Mouse (Mus musculus) kidney, adult 8-10 months (tissue): ENCODE measurements at regions not wholly inside any gene's neighbourhood (a gene's known extent, or its start where the extent isn't known, plus 50 kb on each side); places are given as distances from the start of the nearest gene placed in this dataset.

Experiments used
- DNase-seq, 2 experiments: peaks; one replicate each; pipeline ENCODE4 v3.0.0; 2022

DNA sequence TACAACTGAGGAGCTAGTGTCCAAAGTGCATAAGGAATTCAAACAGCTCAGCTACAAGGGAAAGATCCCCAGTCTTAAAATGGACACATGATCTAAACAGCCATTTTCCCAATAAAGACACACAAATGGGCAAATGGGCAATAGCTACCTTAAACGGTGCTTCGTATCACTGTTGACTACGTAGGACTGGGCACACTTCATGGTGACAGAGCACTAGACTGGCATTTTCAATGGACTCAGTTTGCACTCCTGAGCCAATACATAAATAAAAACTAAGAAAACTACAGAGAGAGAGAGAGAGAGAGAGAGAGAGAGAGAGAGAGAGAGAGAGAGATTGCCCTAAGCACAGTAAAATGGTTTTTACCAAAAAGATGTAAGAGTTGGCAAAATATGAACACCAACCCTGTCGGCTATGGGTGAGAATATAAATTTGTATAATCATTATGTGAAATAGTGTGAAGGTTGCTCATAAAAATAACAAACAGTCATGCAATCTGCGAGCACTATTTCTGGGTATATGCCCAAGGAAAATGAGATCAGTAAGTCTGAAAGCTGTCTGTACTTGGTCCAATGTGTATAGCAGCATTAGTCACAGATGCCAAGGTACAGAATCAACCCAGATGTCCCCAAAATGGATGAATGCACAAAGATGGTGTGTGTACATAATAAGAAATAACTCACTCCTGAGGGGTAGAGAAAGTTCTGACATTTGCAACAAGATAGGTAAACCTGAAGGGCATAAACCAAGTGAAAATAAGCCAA is 312.9 kb upstream of the Clec14a start:
- DNase-seq = no peak

DNA sequence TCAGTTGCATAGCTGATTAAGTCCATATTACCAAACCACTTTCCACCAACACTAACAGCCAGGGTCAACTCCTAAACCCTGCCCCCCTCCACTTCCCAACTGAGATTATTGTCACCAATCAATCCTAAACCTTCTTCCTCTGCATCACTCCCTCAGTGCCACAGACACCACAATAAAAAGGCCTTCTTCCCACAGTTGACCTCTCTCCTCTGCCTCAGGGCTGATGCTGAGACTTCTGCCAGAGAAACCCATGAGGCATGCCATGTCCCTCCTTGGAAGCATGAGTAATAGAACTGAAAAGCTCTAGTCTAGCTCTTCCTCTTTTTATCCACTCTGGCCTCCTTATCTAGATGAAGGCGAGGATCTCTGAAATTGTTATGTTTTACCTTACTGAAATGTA is 300.0 kb upstream of the Clec14a start:
- DNase-seq = no peak

- DNase-seq = no peak
Observed at GRCm38 (mm10) chr12:58560840-58561239, 291.8 kb upstream of the Clec14a start.

- no peak for DNase-seq
Observed at GRCm38 (mm10) chr12:58559833-58560232, 290.7 kb upstream of the Clec14a start.

GRCm38 (mm10) chr12:58557261-58557660 is 288.2 kb upstream of the Clec14a start:
- DNase-seq = no peak

DNA sequence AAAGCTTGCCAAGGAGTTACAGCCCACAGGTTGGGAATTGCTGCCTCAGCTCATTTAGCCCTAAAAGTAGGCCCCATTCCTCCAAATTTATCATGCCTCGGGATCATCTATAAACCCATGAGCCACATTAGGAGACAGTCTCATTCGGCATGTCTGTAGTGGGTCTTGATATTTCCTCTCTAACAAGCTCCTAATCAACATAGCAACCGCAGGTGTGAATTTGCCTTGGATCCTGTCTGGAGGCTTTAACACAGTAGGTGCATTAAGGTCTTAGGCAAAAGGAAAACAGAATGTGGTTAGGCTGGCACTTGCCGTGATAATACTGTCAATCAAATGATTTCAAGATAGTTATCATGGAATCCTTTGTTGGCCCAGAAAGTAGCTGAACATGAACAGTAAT is 287.7 kb upstream of the Clec14a start:
- DNase-seq = no peak

DNA sequence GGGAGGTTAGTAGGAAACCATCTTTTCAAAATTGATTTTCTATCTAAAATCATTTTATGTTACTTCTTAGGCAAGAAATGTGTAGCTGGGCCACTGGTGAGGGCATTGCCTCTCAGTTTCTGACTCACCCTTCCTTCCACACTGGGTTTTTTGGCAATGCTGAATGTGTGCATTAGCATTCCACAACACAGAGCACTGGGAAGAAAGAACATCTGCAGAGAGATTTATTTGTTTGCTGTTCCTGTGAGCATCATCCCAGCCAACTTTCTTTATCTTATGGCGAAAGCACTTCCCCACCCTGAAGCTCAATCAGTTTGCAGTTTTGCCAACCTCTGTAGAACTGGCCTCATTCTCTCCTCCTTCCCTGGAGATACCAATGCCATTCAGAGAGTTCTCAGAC is 287.0 kb upstream of the Clec14a start:
- DNase-seq = no peak

DNA sequence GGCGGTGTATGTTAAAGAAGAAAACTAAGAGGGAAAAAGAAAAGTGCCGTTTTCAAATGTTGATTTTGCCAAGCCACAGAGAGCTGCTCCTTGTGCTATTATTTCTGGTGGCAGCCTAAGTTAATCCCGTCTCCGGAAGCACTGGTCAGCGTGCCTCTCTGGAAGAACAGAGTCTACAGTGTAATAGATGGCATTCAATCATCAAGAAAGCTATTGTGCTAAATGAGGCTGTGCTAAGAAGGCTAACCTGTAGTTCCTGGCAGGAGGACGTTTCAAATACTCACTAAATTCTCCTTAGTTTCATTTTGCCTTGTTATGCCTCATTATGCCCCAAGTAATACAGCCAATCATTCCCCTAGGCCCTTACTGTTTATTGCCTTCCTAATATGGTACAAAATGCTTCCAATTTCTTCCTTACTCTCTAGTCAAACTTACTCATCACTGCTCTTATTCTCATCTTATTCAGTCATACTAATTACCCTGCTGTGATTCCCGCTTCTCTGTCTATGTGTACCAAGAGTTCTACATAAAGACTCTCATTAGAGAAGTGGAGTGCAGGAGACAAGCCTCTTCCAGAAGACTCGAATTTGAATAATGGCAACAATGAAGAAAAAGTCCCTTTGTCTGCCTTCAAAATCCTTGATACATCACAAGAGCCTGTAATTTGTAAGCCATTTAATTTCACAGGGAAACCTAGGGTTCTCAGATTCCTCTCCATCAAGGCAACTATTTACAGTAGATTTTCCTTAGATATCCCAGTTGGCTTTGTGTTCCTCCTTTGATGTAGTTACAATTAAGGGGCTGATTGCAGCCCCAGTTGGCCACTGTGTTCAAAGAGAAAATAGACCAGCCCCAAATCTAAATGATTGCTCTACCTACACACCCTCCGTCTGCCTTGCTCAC is 282.0 kb upstream of the Clec14a start:
- no peak for DNase-seq

DNA sequence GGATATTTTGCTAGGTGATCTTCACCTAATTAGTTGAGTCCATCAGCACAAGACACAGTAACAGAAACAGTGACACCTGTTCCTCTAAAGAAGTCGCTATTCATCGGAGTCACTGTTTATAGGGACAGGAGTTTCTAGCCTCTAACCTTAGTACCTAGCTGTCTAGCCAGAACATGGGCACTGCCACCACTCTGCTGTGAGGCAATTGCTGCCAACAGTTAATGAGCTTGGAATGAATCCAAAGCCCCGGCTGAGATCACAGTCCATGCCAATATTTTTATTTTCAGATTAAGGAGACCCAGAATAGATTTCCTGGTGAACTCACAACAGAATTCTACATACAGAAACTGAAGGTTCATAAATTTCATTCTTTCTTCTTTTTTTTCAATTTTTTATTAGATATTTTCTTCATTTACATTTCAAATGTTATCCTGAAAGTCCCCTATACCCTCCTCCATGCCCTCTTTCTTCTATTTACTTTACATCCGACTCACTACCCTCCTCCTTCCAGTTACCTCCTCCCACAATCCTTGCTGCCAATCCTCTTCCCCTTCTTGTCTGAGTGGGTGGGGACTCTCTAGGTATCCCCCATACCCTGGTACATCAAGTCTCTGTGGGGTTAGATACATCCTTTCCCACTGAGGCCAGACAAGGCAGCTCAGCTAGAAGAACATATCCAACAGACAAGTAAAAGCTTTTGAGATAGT is 276.9 kb upstream of the Clec14a start:
- DNase-seq = peak; percentile 12 to 26

- no peak for DNase-seq
Observed at GRCm38 (mm10) chr12:58544862-58545261, 275.8 kb upstream of the Clec14a start.

DNA sequence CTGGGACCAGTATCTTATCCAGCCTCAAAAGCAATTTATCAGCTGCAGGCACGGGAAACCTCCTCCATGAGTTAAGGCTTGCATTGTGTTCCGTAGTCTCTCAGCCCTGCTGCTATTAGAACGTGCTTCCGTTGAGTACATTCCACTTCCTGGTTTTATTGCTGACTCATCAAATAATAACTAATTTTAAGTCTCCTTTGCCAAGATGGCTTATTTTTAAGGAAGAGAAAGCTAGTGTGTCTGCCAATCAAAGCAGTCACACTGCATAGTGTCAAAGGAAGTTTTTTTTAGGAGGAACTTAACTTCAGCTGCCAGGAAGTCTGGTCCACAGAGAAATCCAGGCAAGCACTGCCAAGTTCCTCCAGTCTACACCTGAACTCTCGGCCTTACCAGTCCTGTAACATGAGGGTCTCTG is 269.2 kb upstream of the Clec14a start:
- peak in 1 of 2 experiments; percentile 1 for DNase-seq

GRCm38 (mm10) chr12:58537833-58538232 is 268.7 kb upstream of the Clec14a start:
- no peak for DNase-seq

- DNase-seq = no peak
Observed at GRCm38 (mm10) chr12:58536381-58536992, 267.4 kb upstream of the Clec14a start.

GRCm38 (mm10) chr12:58530306-58530705 is 261.2 kb upstream of the Clec14a start:
- DNase-seq = no peak

- DNase-seq = no peak
Observed at GRCm38 (mm10) chr12:58516800-58517199, 247.7 kb upstream of the Clec14a start.

- no peak for DNase-seq
Observed at GRCm38 (mm10) chr12:58513951-58514350, 244.9 kb upstream of the Clec14a start.

DNA sequence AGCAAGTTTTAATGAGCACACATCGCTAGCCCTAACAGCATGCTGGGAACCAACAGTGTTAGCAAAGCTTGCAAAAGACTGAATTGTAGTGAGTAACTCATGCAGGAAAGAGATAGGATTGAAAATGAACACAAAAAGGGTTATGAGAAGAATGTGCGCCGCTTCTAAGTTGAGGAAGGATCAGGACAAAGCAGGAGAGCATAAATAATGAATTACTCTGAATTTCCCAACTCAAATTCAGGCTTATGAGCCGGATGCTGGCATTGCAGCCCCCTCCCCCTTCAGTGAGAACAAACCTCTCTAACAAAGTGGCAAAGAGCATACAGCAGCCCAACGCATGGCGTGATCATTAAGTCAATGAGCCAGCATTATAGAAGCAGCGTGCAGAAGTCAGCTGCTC is 243.6 kb upstream of the Clec14a start:
- DNase-seq = no peak

GRCm38 (mm10) chr12:58504283-58504682 is 235.2 kb upstream of the Clec14a start:
- no peak for DNase-seq

DNA sequence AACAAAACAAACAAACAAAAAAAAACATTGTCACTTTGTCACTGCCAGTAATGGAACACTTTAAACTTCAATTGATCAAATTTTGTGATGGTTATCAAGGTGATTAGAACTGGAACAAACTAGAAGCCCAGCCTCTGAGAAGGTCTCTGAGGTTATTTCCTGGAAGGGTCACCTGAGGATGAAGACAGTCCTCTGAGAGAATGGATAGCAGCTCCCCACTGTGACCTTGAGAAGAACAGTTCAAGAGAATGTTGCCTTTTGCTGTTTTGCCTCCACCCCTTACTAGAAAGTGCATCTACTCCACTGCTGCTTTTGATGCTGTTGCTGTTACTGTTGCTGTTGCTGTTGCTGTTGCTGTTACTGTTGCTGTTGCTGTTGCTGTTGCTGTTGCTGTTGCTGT is 205.1 kb upstream of the Clec14a start:
- DNase-seq = no peak

GRCm38 (mm10) chr12:58473511-58473910 is 204.4 kb upstream of the Clec14a start:
- DNase-seq = no peak

GRCm38 (mm10) chr12:58460465-58460864 is 191.4 kb upstream of the Clec14a start:
- no peak for DNase-seq

GRCm38 (mm10) chr12:58454828-58455227 is 185.7 kb upstream of the Clec14a start:
- DNase-seq = no peak

GRCm38 (mm10) chr12:58443007-58443406 is 173.9 kb upstream of the Clec14a start:
- no peak for DNase-seq
